1 mouse cellular context compared by ENCODE assay signal in genomic region chr13:96542081-96542889, GRCm38 (mm10).
TF ChIP-seq lines count a peak whose summit lies in the region.

TSS of gene Polk (minus strand) at chr13:96542579.
TSS of gene Col4a3bp (plus strand) at chr13:96542618.

TF ChIP-seq in MEL, 35 proteins besides CTCF, POLR2A, EP300 and RAD21 (continued from another document):
- 0 out of 2 replicates have a peak, but pooled peaks have one; percentile 32 for TF ChIP-seq GABPA (IDR thresholded peaks at IDR 0.05; ENCODE audit: low read depth, low read length)
- TF ChIP-seq MAX (IDR thresholded peaks at IDR 0.05; ENCODE audit: low read length) = no peak
- no peak for TF ChIP-seq CHD2 (IDR thresholded peaks at IDR 0.05; ENCODE audit: low read length)
TF ChIP-seq in MEL: peak in this region for 16.
